Mouse (Mus musculus) liver, embryonic 14.5 days (tissue): ENCODE results near the gene Dlec1.

Source experiments
- CTCF ChIP-seq: IDR thresholded peaks from 2 replicates; pipeline ENCODE4 v1.5.1; 2016; ENCODE audit warnings: antibody characterized with exemption, low read depth, control low read depth
- EP300 ChIP-seq: IDR thresholded peaks from 2 replicates; pipeline ENCODE4 v1.6.1; 2016; ENCODE audit warnings: antibody characterized with exemption, low read depth

DNA sequence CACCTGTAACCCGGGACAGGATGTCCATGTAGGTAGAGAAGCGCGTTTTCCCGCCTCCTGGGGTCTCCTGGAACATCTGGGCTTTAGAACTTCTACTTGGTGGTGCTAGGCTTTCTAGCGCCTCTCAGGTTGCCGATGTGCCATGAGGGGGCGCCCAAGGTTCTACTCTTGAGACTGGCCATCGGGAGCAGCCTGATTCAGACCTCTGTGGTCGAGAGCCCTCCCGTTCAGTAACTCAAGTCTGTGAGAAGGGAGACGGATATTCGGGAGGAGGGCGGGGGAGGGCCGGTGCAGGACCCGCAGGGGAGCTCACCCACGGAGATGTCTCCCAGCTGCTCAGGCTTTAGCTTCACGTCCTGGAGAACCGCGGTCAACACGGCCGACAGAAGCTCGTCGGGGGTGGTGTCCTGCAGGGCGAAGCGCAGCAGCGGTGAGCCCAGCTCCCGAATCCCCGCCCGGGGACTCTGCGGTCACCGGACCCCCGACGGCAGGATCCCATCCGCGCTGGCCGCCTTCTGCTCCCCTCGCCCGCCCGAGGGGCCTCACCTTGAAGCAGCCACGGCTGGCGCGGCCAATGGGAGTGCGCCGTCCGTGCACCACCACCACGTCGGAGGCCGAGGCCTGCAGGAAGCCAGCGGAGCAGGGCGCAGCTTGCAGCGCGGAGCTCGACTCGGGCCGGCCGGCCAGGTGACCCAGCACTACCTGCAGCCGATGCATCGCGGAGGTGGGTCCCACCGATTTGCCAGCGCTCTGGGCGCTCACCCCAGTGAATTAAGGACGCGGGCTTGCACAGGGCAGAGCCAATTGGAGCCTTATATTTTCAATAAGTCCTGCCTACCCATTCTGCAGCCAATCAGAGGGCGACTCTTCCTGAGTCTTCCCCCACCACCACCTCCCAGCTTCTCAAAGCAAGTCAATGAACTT, 54.3 kb downstream of the Dlec1 start, which contains the start of gene Acaa1b:
- TF ChIP-seq CTCF, result peak; percentile 70
- TF ChIP-seq EP300, result no peak
